Mouse (Mus musculus) intestine, embryonic 16.5 days (tissue): ENCODE results near the gene Pinlyp. TPM values are rescaled to one million over a fixed set of nuclear protein-coding genes. Genes with fewer than 3 reads are reported as not detected.

Experiments
- ATAC-seq: fragments of 200-750 bp; cut with Nextera tagmentation; 2 replicates; pipeline ENCODE4 v1.8.0; 2017; ENCODE audit warnings: moderate TSS enrichment, moderate library complexity
- H3K27ac ChIP-seq: fragments of 300-500 bp; sonication (generic); 2 replicates; pipeline ENCODE4 v1.5.1; 2014; ENCODE audit warnings: mild to moderate bottlenecking, low read length
- H3K27me3 ChIP-seq: fragments of 300-500 bp; sonication (generic); replicated peaks from 2 replicates; pipeline ENCODE4 v1.6.1; 2014; ENCODE audit warnings: low read length, control low read depth, mixed read lengths; ENCODE audit not compliant: control insufficient read depth, insufficient read depth
- H3K36me3 ChIP-seq: fragments of 300-500 bp; sonication (generic); 2 replicates; pipeline ENCODE4 v1.6.1; 2014; ENCODE audit warnings: low read length, control low read depth; ENCODE audit not compliant: control insufficient read depth, insufficient read depth
- H3K4me1 ChIP-seq: fragments of 300-500 bp; sonication (generic); 2 replicates; pipeline ENCODE4 v1.6.1; 2014; ENCODE audit warnings: low read length, control low read depth, mixed read lengths; ENCODE audit not compliant: control insufficient read depth, insufficient read depth
- H3K4me2 ChIP-seq: fragments of 300-500 bp; sonication (generic); 2 replicates; pipeline ENCODE4 v1.6.1; 2014; ENCODE audit warnings: low read depth, low read length, control low read depth
- H3K4me3 ChIP-seq: fragments of 300-500 bp; sonication (generic); 2 replicates; pipeline ENCODE4 v1.5.1; 2014; ENCODE audit warnings: mild to moderate bottlenecking, low read length
- H3K9ac ChIP-seq: fragments of 300-500 bp; sonication (generic); 2 replicates; pipeline ENCODE4 v1.6.1; 2014; ENCODE audit warnings: low read depth, low read length
- H3K9me3 ChIP-seq: fragments of 300-500 bp; sonication (generic); 2 replicates; pipeline ENCODE4 v1.6.1; 2016; ENCODE audit warnings: low read length, control low read depth; ENCODE audit not compliant: control insufficient read depth
- WGBS: fragments of 180-500 bp; shearing (Covaris S2); extraction: QIAGEN DNeasy Blood & Tissue Kit; methylation state at CpG from one replicate; pipeline ENCODE4 v1.1.7; 2014; 5-methylcytosine and 5-hydroxymethylcytosine counted together
- polyA plus RNA-seq: library from polyadenylated mRNA; unstranded; fragments of >200 nt; fragmentation: Nextera tagmentation; extraction: Ambion mirVana; gene quantifications from 2 replicates; pipeline ENCODE4 v1.2.1, GENCODE M21; 2015

Pinlyp gene
- polyA plus RNA-seq, 1 experiment from 2014 or later = 0.16 TPM

GRCm38 (mm10) chr7:24586828-24587227 is 40.9 kb upstream of the Pinlyp start:
- 4% methylated on average over 8 of the region's 8 CpGs for WGBS
- peaks cover 16% of the 10 kb centered on the region for H3K4me1 ChIP-seq
- no peaks in the 10 kb centered on the region for H3K36me3 ChIP-seq
- H3K9ac ChIP-seq = peak overlapping the region; percentile 76
- peak overlapping the region; percentile 59 for H3K4me3 ChIP-seq
- no peaks in the 10 kb centered on the region for H3K9me3 ChIP-seq
- peak; percentile 77 for ATAC-seq
- H3K27ac ChIP-seq = no peak overlapping the region
- peaks cover 16% of the 10 kb centered on the region for H3K27me3 ChIP-seq
- peak overlapping the region; percentile 78 for H3K4me2 ChIP-seq

GRCm38 (mm10) chr7:24585995-24586394 is 40.1 kb upstream of the Pinlyp start:
- H3K9me3 ChIP-seq = no peaks in the 10 kb centered on the region
- 50% methylated on average over 16 of the region's 16 CpGs for WGBS
- no peak overlapping the region for H3K4me2 ChIP-seq
- no peak overlapping the region for H3K27ac ChIP-seq
- H3K4me1 ChIP-seq = peaks cover 16% of the 10 kb centered on the region
- no peak overlapping the region for H3K9ac ChIP-seq
- no peaks in the 10 kb centered on the region for H3K36me3 ChIP-seq
- ATAC-seq = no peak
- no peak overlapping the region for H3K4me3 ChIP-seq
- H3K27me3 ChIP-seq = peaks cover 16% of the 10 kb centered on the region

GRCm38 (mm10) chr7:24584876-24585275 is 39.0 kb upstream of the Pinlyp start:
- Histone ChIP-seq H3K4me1 (peaks cover 16% of the 10 kb centered on the region), H3K36me3 (no peaks in the 10 kb centered on the region), H3K27me3 (peaks cover 16% of the 10 kb centered on the region), H3K9me3 (no peaks in the 10 kb centered on the region), H3K4me2 (no peak overlapping the region), H3K27ac (no peak overlapping the region), H3K4me3 (no peak overlapping the region), H3K9ac (no peak overlapping the region)
- no peak for ATAC-seq
- WGBS = 91% methylated on average over 6 of the region's 6 CpGs

DNA sequence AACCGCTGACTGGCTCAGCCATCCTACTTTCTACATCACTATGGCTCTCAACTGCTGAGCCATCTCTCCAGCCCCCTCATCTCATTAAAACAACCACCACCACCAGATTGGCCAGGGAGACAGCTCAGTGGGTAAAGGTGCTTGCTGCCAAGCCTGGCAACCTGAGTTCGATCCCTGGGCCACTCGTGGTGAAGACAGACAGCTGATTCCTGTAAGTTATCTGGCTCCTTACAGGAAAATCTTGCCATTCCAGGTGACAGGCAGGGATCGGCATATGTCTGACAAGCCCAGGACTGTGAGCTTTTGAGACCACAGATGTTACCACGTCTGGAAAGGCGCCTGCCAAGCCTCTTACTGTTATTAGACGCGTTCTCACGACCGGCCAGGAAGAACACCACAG is 31.9 kb upstream of the Pinlyp start:
- Histone ChIP-seq H3K4me1 (peaks cover 4% of the 10 kb centered on the region; the same call in 1 of the 2 replicates), H3K9ac (no peak overlapping the region), H3K4me2 (no peak overlapping the region), H3K9me3 (no peaks in the 10 kb centered on the region), H3K36me3 (no peaks in the 10 kb centered on the region), H3K27ac (no peak overlapping the region), H3K4me3 (no peak overlapping the region), H3K27me3 (no peaks in the 10 kb centered on the region)
- ATAC-seq = no peak
- WGBS = 90% methylated on average over 10 of the region's 10 CpGs

DNA sequence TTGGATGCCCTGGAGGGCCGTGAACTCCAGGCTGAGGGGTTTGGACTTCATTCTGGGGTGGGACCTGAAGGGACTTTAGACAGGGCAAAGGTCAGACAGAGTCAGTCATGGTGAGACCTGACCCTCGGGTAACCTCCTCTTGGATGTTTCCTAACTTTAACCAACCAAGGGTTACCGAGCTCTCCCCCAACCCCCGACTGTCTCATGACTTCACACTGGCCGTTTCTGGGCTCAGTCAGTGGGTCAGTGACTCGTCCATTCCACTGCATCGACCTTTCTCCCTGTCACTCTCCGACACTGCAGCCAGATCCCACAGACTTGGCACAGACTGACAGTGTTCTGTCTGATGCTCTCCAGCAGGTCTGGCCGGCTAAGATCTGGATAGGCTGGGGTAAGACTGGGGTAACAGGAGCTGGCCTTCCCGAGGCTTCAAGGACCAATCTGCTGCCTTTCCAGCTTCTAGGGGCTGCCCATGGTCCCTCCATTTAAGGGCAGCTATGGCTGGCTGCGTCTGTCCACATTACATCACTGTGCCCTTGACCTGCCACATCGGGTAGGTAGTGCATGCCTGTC is 28.4 kb upstream of the Pinlyp start:
- no peak overlapping the region for H3K9ac ChIP-seq
- no peak overlapping the region for H3K27ac ChIP-seq
- peaks cover 4% of the 10 kb centered on the region; the same call in 1 of the 2 replicates for H3K4me1 ChIP-seq
- no peaks in the 10 kb centered on the region for H3K27me3 ChIP-seq
- no peaks in the 10 kb centered on the region for H3K9me3 ChIP-seq
- 65% methylated on average over 12 of the region's 12 CpGs for WGBS
- H3K36me3 ChIP-seq = no peaks in the 10 kb centered on the region
- no peak overlapping the region for H3K4me3 ChIP-seq
- ATAC-seq = peak; percentile 36; the same call in 1 of the 2 replicates
- H3K4me2 ChIP-seq = no peak overlapping the region

GRCm38 (mm10) chr7:24572455-24572854 is 26.5 kb upstream of the Pinlyp start:
- peak; percentile 8; the same call in 1 of the 2 replicates for ATAC-seq
- 60% methylated on average over 5 of the region's 5 CpGs for WGBS
- H3K9me3 ChIP-seq = no peaks in the 10 kb centered on the region
- H3K27ac ChIP-seq = no peak overlapping the region
- no peak overlapping the region for H3K9ac ChIP-seq
- peaks cover 4% of the 10 kb centered on the region; the same call in 1 of the 2 replicates for H3K4me1 ChIP-seq
- no peak overlapping the region for H3K4me2 ChIP-seq
- no peaks in the 10 kb centered on the region for H3K27me3 ChIP-seq
- H3K4me3 ChIP-seq = no peak overlapping the region
- H3K36me3 ChIP-seq = 0 out of 2 replicates have a peak, but pooled peaks cover 2% of the 10 kb centered on the region

DNA sequence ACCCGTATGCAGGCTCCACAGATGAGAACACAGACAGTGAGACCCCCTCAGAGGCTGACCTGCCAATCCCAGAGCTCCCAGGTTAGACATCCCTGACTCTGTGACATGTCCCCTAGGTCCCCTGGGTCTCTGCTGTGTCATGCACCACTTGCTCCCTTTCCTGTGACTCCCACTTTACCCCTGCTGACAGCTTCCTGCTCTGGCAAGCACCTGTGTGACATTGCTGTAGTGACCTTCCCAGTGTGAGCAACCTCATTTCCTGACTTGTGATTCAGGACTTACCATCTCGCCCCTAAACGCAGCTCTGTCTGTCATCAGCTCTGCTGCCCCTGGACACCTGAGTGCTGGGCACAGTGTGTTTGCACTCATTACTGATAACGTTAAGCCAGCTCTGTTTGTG is 25.2 kb upstream of the Pinlyp start:
- peaks cover 13% of the 10 kb centered on the region for H3K36me3 ChIP-seq
- no peaks in the 10 kb centered on the region for H3K27me3 ChIP-seq
- H3K4me1 ChIP-seq = peaks cover 4% of the 10 kb centered on the region; the same call in 1 of the 2 replicates
- 68% methylated on average over 4 of the region's 4 CpGs for WGBS
- H3K4me3 ChIP-seq = no peak overlapping the region
- no peaks in the 10 kb centered on the region for H3K9me3 ChIP-seq
- no peak overlapping the region for H3K27ac ChIP-seq
- no peak overlapping the region for H3K4me2 ChIP-seq
- no peak overlapping the region for H3K9ac ChIP-seq
- ATAC-seq = no peak

DNA sequence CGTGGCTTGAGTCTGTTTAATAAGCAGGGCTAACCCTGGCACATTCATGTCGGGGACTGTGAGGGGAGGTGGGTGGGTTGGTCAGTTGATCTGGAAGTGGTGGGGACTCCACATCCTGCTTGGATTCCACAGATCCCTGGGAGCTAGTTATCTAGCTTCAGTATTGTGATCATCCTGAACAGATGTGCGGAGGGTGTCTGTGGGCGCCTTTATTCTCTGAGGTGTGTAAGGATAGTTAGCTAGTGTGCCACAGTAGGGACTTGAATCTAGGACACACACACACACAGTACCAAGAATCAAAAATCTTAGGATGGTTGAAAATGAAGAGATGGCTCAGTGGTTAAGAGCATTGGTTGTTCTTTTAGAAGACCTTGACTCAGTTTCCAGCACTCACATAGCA is 22.6 kb upstream of the Pinlyp start:
- Histone ChIP-seq H3K27ac (no peak overlapping the region), H3K4me1 (no peaks in the 10 kb centered on the region), H3K27me3 (no peaks in the 10 kb centered on the region), H3K36me3 (peaks cover 16% of the 10 kb centered on the region), H3K4me3 (no peak overlapping the region), H3K9me3 (no peaks in the 10 kb centered on the region), H3K4me2 (no peak overlapping the region), H3K9ac (no peak overlapping the region)
- no peak for ATAC-seq
- WGBS = 91% methylated on average over 4 of the region's 4 CpGs

DNA sequence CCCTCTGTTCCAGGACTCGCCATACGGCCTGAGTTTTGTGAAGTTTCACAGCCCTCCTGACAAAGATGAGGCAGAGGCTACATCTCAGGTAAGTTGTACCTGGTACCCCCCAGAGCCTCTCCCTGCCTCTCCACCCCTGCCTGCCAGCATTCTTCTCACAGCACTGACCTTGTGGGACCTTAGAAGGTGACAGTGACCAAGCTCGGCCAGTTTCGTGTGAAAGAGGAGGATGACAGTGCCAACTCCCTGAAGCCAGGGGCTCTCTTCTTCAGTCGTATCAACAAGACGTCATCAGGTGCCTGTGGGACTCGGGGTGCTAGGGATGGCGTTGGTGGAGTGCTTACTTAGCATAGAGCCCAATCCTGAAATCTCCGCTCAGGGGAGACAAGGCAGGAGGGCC is 20.3 kb upstream of the Pinlyp start:
- no peaks in the 10 kb centered on the region for H3K9me3 ChIP-seq
- no peak for ATAC-seq
- WGBS = 95% methylated on average over 9 of the region's 9 CpGs
- peaks cover 18% of the 10 kb centered on the region for H3K36me3 ChIP-seq
- H3K4me1 ChIP-seq = no peaks in the 10 kb centered on the region
- H3K4me2 ChIP-seq = no peak overlapping the region
- H3K9ac ChIP-seq = no peak overlapping the region
- H3K27me3 ChIP-seq = no peaks in the 10 kb centered on the region
- H3K27ac ChIP-seq = no peak overlapping the region
- no peak overlapping the region for H3K4me3 ChIP-seq

GRCm38 (mm10) chr7:24565627-24566026 is 19.7 kb upstream of the Pinlyp start:
- no peak for ATAC-seq
- H3K4me3 ChIP-seq = no peak overlapping the region
- H3K27me3 ChIP-seq = no peaks in the 10 kb centered on the region
- H3K9ac ChIP-seq = no peak overlapping the region
- H3K9me3 ChIP-seq = no peaks in the 10 kb centered on the region
- H3K4me2 ChIP-seq = no peak overlapping the region
- no peak overlapping the region for H3K27ac ChIP-seq
- peaks cover 18% of the 10 kb centered on the region for H3K36me3 ChIP-seq
- WGBS = 88% methylated on average over 11 of the region's 11 CpGs
- no peaks in the 10 kb centered on the region for H3K4me1 ChIP-seq
